Mouse (Mus musculus) hindbrain, embryonic 16.5 days (tissue): ENCODE data around the gene Far1. TPM values are rescaled to one million over a fixed set of nuclear protein-coding genes. Genes with fewer than 3 reads are reported as not detected.

Source experiments
- ATAC-seq: fragments of 200-750 bp; cut with Nextera tagmentation; 2 replicates; pipeline ENCODE4 v1.8.0; 2017; ENCODE audit warnings: moderate TSS enrichment, moderate library complexity
- H3K27ac ChIP-seq: fragments of 300-500 bp; sonication (generic); 2 replicates; pipeline ENCODE4 v1.5.1; 2014; ENCODE audit warnings: low read depth, mild to moderate bottlenecking, control low read depth, low read length, moderate library complexity
- H3K27me3 ChIP-seq: fragments of 300-500 bp; sonication (generic); replicated peaks from 2 replicates; pipeline ENCODE4 v1.6.1; 2014; ENCODE audit warnings: low read length; ENCODE audit not compliant: control insufficient read depth, insufficient read depth
- H3K36me3 ChIP-seq: fragments of 300-500 bp; sonication (generic); 2 replicates; pipeline ENCODE4 v1.6.1; 2014; ENCODE audit warnings: mild to moderate bottlenecking, low read length, moderate library complexity, mixed read lengths; ENCODE audit not compliant: control insufficient read depth, insufficient read depth
- H3K4me1 ChIP-seq: fragments of 300-500 bp; sonication (generic); 2 replicates; pipeline ENCODE4 v1.6.1; 2014; ENCODE audit warnings: low read depth, low read length; ENCODE audit not compliant: control insufficient read depth, insufficient read depth
- H3K4me2 ChIP-seq: fragments of 300-500 bp; sonication (generic); 2 replicates; pipeline ENCODE4 v1.6.1; 2014; ENCODE audit warnings: mild to moderate bottlenecking, low read length, control low read depth, moderate library complexity
- H3K4me3 ChIP-seq: fragments of 300-500 bp; sonication (generic); 2 replicates; pipeline ENCODE4 v1.5.1; 2014; ENCODE audit warnings: mild to moderate bottlenecking, low read length, control low read depth, moderate library complexity
- H3K9ac ChIP-seq: fragments of 300-500 bp; sonication (generic); 2 replicates; pipeline ENCODE4 v1.6.1; 2014; ENCODE audit warnings: low read depth, mild to moderate bottlenecking, control low read depth, low read length, moderate library complexity
- H3K9me3 ChIP-seq: fragments of 300-500 bp; sonication (generic); 2 replicates; pipeline ENCODE4 v1.6.1; 2014; ENCODE audit warnings: mild to moderate bottlenecking, low read length, moderate library complexity; ENCODE audit not compliant: control insufficient read depth
- WGBS: fragments of 180-500 bp; shearing (Covaris S2); extraction: QIAGEN DNeasy Blood & Tissue Kit; methylation state at CpG from one replicate; pipeline ENCODE4 v1.1.7; 2014; 5-methylcytosine and 5-hydroxymethylcytosine counted together
- polyA plus RNA-seq: library from polyadenylated mRNA; unstranded; fragments of >200 nt; fragmentation: Nextera tagmentation; extraction: Ambion mirVana; gene quantifications from 2 replicates; pipeline ENCODE4 v1.2.1, GENCODE M21; 2015

Gene Far1
- polyA plus RNA-seq, 1 experiment from 2014 or later: 63.3 TPM

GRCm38 (mm10) chr7:113591084-113591483 is 77.5 kb downstream of the Far1 start:
- Histone ChIP-seq H3K4me2 (no peak overlapping the region), H3K4me1 (no peaks in the 10 kb centered on the region), H3K9ac (no peak overlapping the region), H3K27ac (no peak overlapping the region), H3K27me3 (no peaks in the 10 kb centered on the region), H3K4me3 (no peak overlapping the region), H3K9me3 (no peaks in the 10 kb centered on the region), H3K36me3 (no peaks in the 10 kb centered on the region)
- WGBS: 63% methylated on average over 1 of the region's 1 CpGs
- ATAC-seq: no peak

- Histone ChIP-seq H3K9me3 (no peaks in the 10 kb centered on the region), H3K27me3 (no peaks in the 10 kb centered on the region), H3K27ac (no peak overlapping the region), H3K36me3 (no peaks in the 10 kb centered on the region), H3K4me3 (no peak overlapping the region), H3K9ac (no peak overlapping the region), H3K4me1 (no peaks in the 10 kb centered on the region), H3K4me2 (no peak overlapping the region)
- 84% methylated on average over 9 of the region's 9 CpGs for WGBS
- no peak for ATAC-seq
These were observed 78.1 kb downstream of the Far1 start for GRCm38 (mm10) chr7:113591557-113592354.

GRCm38 (mm10) chr7:113592696-113593095 is 79.1 kb downstream of the Far1 start:
- no peak for ATAC-seq
- Histone ChIP-seq H3K4me1 (no peaks in the 10 kb centered on the region), H3K27ac (no peak overlapping the region), H3K36me3 (no peaks in the 10 kb centered on the region), H3K4me2 (no peak overlapping the region), H3K4me3 (no peak overlapping the region), H3K9ac (no peak overlapping the region), H3K9me3 (no peaks in the 10 kb centered on the region), H3K27me3 (no peaks in the 10 kb centered on the region)
- WGBS: 89% methylated on average over 9 of the region's 9 CpGs

GRCm38 (mm10) chr7:113594363-113594762 is 80.7 kb downstream of the Far1 start:
- no peaks in the 10 kb centered on the region for H3K4me1 ChIP-seq
- H3K27me3 ChIP-seq: no peaks in the 10 kb centered on the region
- no peak overlapping the region for H3K4me3 ChIP-seq
- H3K9ac ChIP-seq: no peak overlapping the region
- no peaks in the 10 kb centered on the region for H3K9me3 ChIP-seq
- no peak overlapping the region for H3K27ac ChIP-seq
- no peak overlapping the region for H3K4me2 ChIP-seq
- H3K36me3 ChIP-seq: no peaks in the 10 kb centered on the region
- ATAC-seq: no peak
- 0% methylated on average over 3 of the region's 3 CpGs for WGBS

GRCm38 (mm10) chr7:113597231-113597630 is 83.6 kb downstream of the Far1 start:
- Histone ChIP-seq H3K36me3 (no peaks in the 10 kb centered on the region), H3K4me3 (no peak overlapping the region), H3K27ac (no peak overlapping the region), H3K9me3 (no peaks in the 10 kb centered on the region), H3K9ac (no peak overlapping the region), H3K4me1 (no peaks in the 10 kb centered on the region), H3K4me2 (no peak overlapping the region), H3K27me3 (no peaks in the 10 kb centered on the region)
- no peak for ATAC-seq

- H3K36me3 ChIP-seq: no peaks in the 10 kb centered on the region
- no peaks in the 10 kb centered on the region for H3K4me1 ChIP-seq
- H3K27me3 ChIP-seq: no peaks in the 10 kb centered on the region
- H3K4me2 ChIP-seq: no peak overlapping the region
- no peak for ATAC-seq
- H3K9me3 ChIP-seq: no peaks in the 10 kb centered on the region; the same call in 1 of the 2 replicates
- 89% methylated on average over 3 of the region's 3 CpGs for WGBS
- H3K9ac ChIP-seq: no peak overlapping the region
- H3K27ac ChIP-seq: no peak overlapping the region
- H3K4me3 ChIP-seq: no peak overlapping the region
These were observed 88.2 kb downstream of the Far1 start for GRCm38 (mm10) chr7:113601803-113602202.

- Histone ChIP-seq H3K4me3 (no peak overlapping the region), H3K9me3 (no peaks in the 10 kb centered on the region; the same call in 1 of the 2 replicates), H3K4me1 (peaks cover 9% of the 10 kb centered on the region), H3K36me3 (no peaks in the 10 kb centered on the region), H3K4me2 (peak overlapping the region; percentile 14; the same call in 1 of the 2 replicates), H3K9ac (no peak overlapping the region), H3K27ac (no peak overlapping the region; the same call in 1 of the 2 replicates), H3K27me3 (no peaks in the 10 kb centered on the region)
- WGBS: 19% methylated on average over 9 of the region's 9 CpGs
- ATAC-seq: peak; percentile 83
These were observed 94.3 kb downstream of the Far1 start for GRCm38 (mm10) chr7:113607928-113608327.

GRCm38 (mm10) chr7:113609027-113609705 is 95.5 kb downstream of the Far1 start:
- H3K27me3 ChIP-seq: no peaks in the 10 kb centered on the region
- no peak overlapping the region for H3K27ac ChIP-seq
- H3K36me3 ChIP-seq: no peaks in the 10 kb centered on the region
- ATAC-seq: peak; percentile 80
- 14% methylated on average over 8 of the region's 8 CpGs for WGBS
- H3K9ac ChIP-seq: no peak overlapping the region
- H3K4me1 ChIP-seq: peaks cover 9% of the 10 kb centered on the region
- no peak overlapping the region for H3K4me3 ChIP-seq
- no peaks in the 10 kb centered on the region; the same call in 1 of the 2 replicates for H3K9me3 ChIP-seq
- peak overlapping the region; percentile 13; the same call in 1 of the 2 replicates for H3K4me2 ChIP-seq

GRCm38 (mm10) chr7:113612628-113613027 is 99.0 kb downstream of the Far1 start:
- Histone ChIP-seq H3K36me3 (no peaks in the 10 kb centered on the region), H3K4me1 (peaks cover 9% of the 10 kb centered on the region), H3K4me3 (no peak overlapping the region), H3K27ac (no peak overlapping the region), H3K9me3 (no peaks in the 10 kb centered on the region), H3K9ac (no peak overlapping the region), H3K27me3 (no peaks in the 10 kb centered on the region), H3K4me2 (no peak overlapping the region)
- 84% methylated on average over 4 of the region's 4 CpGs for WGBS
- ATAC-seq: no peak
